Mouse (Mus musculus): ENCODE measurements at regions not wholly inside any gene's neighbourhood (a gene's known extent, or its start where the extent isn't known, plus 50 kb on each side); places are given as distances from the start of the nearest gene placed in this dataset.

GRCm38 (mm10) chrX:11629906-11630305, 302.3 kb downstream of the H2al1j start:
- peak; percentile 34 for TF ChIP-seq CTCF (IDR thresholded peaks at IDR 0.05; ENCODE audit: low read depth, low read length)
- TF ChIP-seq POLR2A (IDR thresholded peaks at IDR 0.05; ENCODE audit: extremely low read depth, insufficient read depth, low read length) = no peak
